Mouse (Mus musculus) hindbrain, embryonic 11.5 days (tissue): ENCODE measurements around the gene Pfdn5. TPM values are rescaled to one million over a fixed set of nuclear protein-coding genes. Genes with fewer than 3 reads are reported as not detected.

Experiments used
- ATAC-seq: fragments of 200-750 bp; cut with Nextera tagmentation; 2 replicates; pipeline ENCODE4 v1.8.0; 2017; ENCODE audit warnings: mild to moderate bottlenecking, moderate TSS enrichment, moderate library complexity; ENCODE audit not compliant: low FRiP score
- DNase-seq: peaks from one replicate; pipeline ENCODE4 v3.0.0-alpha.2; 2015; ENCODE audit warnings: low spot score
- H3K27ac ChIP-seq: fragments of 300-500 bp; sonication (generic); 2 replicates; pipeline ENCODE4 v1.5.1; 2014; ENCODE audit warnings: mild to moderate bottlenecking, low read depth, low read length
- H3K27me3 ChIP-seq: fragments of 300-500 bp; sonication (generic); 2 replicates; pipeline ENCODE4 v1.6.1; 2014; ENCODE audit warnings: mild to moderate bottlenecking, low read length, moderate library complexity, mixed read lengths; ENCODE audit not compliant: control insufficient read depth, insufficient read depth
- H3K36me3 ChIP-seq: fragments of 300-500 bp; sonication (generic); 2 replicates; pipeline ENCODE4 v1.6.1; 2014; ENCODE audit warnings: mild to moderate bottlenecking, low read length, moderate library complexity, mixed read lengths; ENCODE audit not compliant: control insufficient read depth, insufficient read depth
- H3K4me1 ChIP-seq: fragments of 300-500 bp; sonication (generic); replicated peaks from 2 replicates; pipeline ENCODE4 v1.6.1; 2014; ENCODE audit warnings: low read length, mixed read lengths; ENCODE audit not compliant: control insufficient read depth, insufficient read depth
- H3K4me2 ChIP-seq: fragments of 300-500 bp; sonication (generic); replicated peaks from 2 replicates; pipeline ENCODE4 v1.6.1; 2014; ENCODE audit warnings: mild to moderate bottlenecking, low read depth, low read length
- H3K4me3 ChIP-seq: fragments of 300-500 bp; sonication (generic); 2 replicates; pipeline ENCODE4 v1.5.1; 2014; ENCODE audit warnings: low read depth, low read length
- H3K9ac ChIP-seq: fragments of 300-500 bp; sonication (generic); 2 replicates; pipeline ENCODE4 v1.6.1; 2014; ENCODE audit warnings: low read depth, low read length
- H3K9me3 ChIP-seq: fragments of 300-500 bp; sonication (generic); 2 replicates; pipeline ENCODE4 v1.6.1; 2016; ENCODE audit warnings: low read length; ENCODE audit not compliant: control insufficient read depth
- WGBS: fragments of 180-500 bp; shearing (Covaris S2); extraction: QIAGEN DNeasy Blood & Tissue Kit; methylation state at CpG from one replicate; pipeline ENCODE4 v1.1.7; 2014; 5-methylcytosine and 5-hydroxymethylcytosine counted together
- polyA plus RNA-seq: library from polyadenylated mRNA; unstranded; fragments of >200 nt; fragmentation: Nextera tagmentation; extraction: Ambion mirVana; gene quantifications from 2 replicates; pipeline ENCODE4 v1.2.1, GENCODE M21; 2014

Pfdn5 gene
- polyA plus RNA-seq, 1 experiment from 2014 or later: 431 TPM

- DNase-seq: no peak
- Histone ChIP-seq H3K9me3 (no peaks in the 10 kb centered on the region), H3K4me1 (peaks cover 6% of the 10 kb centered on the region; the same call in 1 of the 2 replicates), H3K27me3 (no peaks in the 10 kb centered on the region), H3K4me3 (no peak overlapping the region), H3K27ac (no peak overlapping the region), H3K9ac (no peak overlapping the region), H3K4me2 (no peak overlapping the region), H3K36me3 (no peaks in the 10 kb centered on the region)
- no peak for ATAC-seq
- 71% methylated on average over 4 of the region's 4 CpGs for WGBS
Observed at GRCm38 (mm10) chr15:102346444-102346843, 20.5 kb downstream of the Pfdn5 start.

- DNase-seq: peak; percentile 98
- peak within 1 kb of the TSS; percentile 75 for H3K4me2 ChIP-seq
- H3K27me3 ChIP-seq: no peaks in the 10 kb centered on the region
- H3K36me3 ChIP-seq: no peaks in the 10 kb centered on the region
- H3K9me3 ChIP-seq: no peaks in the 10 kb centered on the region
- H3K4me1 ChIP-seq: peaks cover 6% of the 10 kb centered on the region; the same call in 1 of the 2 replicates
- 1% methylated on average over 55 of the region's 56 CpGs for WGBS
- H3K4me3 ChIP-seq: peak within 1 kb of the TSS; percentile 80
- H3K27ac ChIP-seq: peak within 1 kb of the TSS; percentile 61
- ATAC-seq: peak; percentile 87
- H3K9ac ChIP-seq: peak within 1 kb of the TSS; percentile 87
Observed at GRCm38 (mm10) chr15:102350138-102350941, 24.4 kb downstream of the Pfdn5 start, which contains the start of gene Aaas. Gene Aaas (minus strand): TSS chr15:102350771.

GRCm38 (mm10) chr15:102350942-102351291 is 25.0 kb downstream of the Pfdn5 start:
- DNase-seq (no peak), ATAC-seq (0 out of 2 replicates have a peak, but pooled peaks have one; percentile 7)
- H3K9me3 ChIP-seq: no peaks in the 10 kb centered on the region
- H3K4me1 ChIP-seq: peaks cover 6% of the 10 kb centered on the region; the same call in 1 of the 2 replicates
- no peak overlapping the region for H3K27ac ChIP-seq
- H3K4me2 ChIP-seq: peak overlapping the region; percentile 33
- 0 out of 2 replicates have a peak overlapping the region, but pooled peaks have one; percentile 42 for H3K9ac ChIP-seq
- H3K4me3 ChIP-seq: peak overlapping the region; percentile 80
- no peaks in the 10 kb centered on the region for H3K27me3 ChIP-seq
- H3K36me3 ChIP-seq: no peaks in the 10 kb centered on the region
- WGBS: 11% methylated on average over 11 of the region's 11 CpGs

GRCm38 (mm10) chr15:102352177-102352576 is 26.3 kb downstream of the Pfdn5 start:
- H3K9ac ChIP-seq: no peak overlapping the region
- ATAC-seq (no peak), DNase-seq (no peak)
- no peak overlapping the region for H3K4me3 ChIP-seq
- no peak overlapping the region for H3K4me2 ChIP-seq
- peaks cover 6% of the 10 kb centered on the region; the same call in 1 of the 2 replicates for H3K4me1 ChIP-seq
- peaks cover 5% of the 10 kb centered on the region; the same call in 1 of the 2 replicates for H3K27me3 ChIP-seq
- 63% methylated on average over 2 of the region's 2 CpGs for WGBS
- H3K9me3 ChIP-seq: no peaks in the 10 kb centered on the region
- H3K36me3 ChIP-seq: no peaks in the 10 kb centered on the region
- no peak overlapping the region for H3K27ac ChIP-seq

GRCm38 (mm10) chr15:102353986-102354385 is 28.1 kb downstream of the Pfdn5 start:
- Histone ChIP-seq H3K27ac (no peak overlapping the region), H3K27me3 (peaks cover 19% of the 10 kb centered on the region), H3K4me2 (no peak overlapping the region), H3K9ac (no peak overlapping the region), H3K36me3 (no peaks in the 10 kb centered on the region), H3K4me1 (peaks cover 16% of the 10 kb centered on the region), H3K9me3 (no peaks in the 10 kb centered on the region), H3K4me3 (no peak overlapping the region)
- WGBS: 84% methylated on average over 2 of the region's 2 CpGs
- DNase-seq: no peak
- no peak for ATAC-seq

GRCm38 (mm10) chr15:102355134-102355870 is 29.4 kb downstream of the Pfdn5 start:
- peak overlapping the region; percentile 65 for H3K9ac ChIP-seq
- H3K36me3 ChIP-seq: no peaks in the 10 kb centered on the region
- H3K9me3 ChIP-seq: no peaks in the 10 kb centered on the region
- H3K4me3 ChIP-seq: peak overlapping the region; percentile 47
- H3K27ac ChIP-seq: peak overlapping the region; percentile 90
- WGBS: under 1% methylated on average over 47 of the region's 49 CpGs
- peak; percentile 66 for ATAC-seq
- peaks cover 13% of the 10 kb centered on the region for H3K4me1 ChIP-seq
- peak overlapping the region; percentile 93 for H3K4me2 ChIP-seq
- peak; percentile 74 for DNase-seq
- peaks cover 24% of the 10 kb centered on the region for H3K27me3 ChIP-seq

GRCm38 (mm10) chr15:102355871-102356441 is 30.0 kb downstream of the Pfdn5 start:
- peak overlapping the region; percentile 90 for H3K27ac ChIP-seq
- H3K27me3 ChIP-seq: peaks cover 24% of the 10 kb centered on the region
- peaks cover 13% of the 10 kb centered on the region for H3K4me1 ChIP-seq
- H3K4me3 ChIP-seq: peak overlapping the region; percentile 47
- H3K4me2 ChIP-seq: peak overlapping the region; percentile 93
- WGBS: under 1% methylated on average over 38 of the region's 38 CpGs
- peak; percentile 67 for ATAC-seq
- DNase-seq: peak; percentile 81
- no peaks in the 10 kb centered on the region for H3K36me3 ChIP-seq
- no peaks in the 10 kb centered on the region for H3K9me3 ChIP-seq
- peak overlapping the region; percentile 65 for H3K9ac ChIP-seq

- 19% methylated on average over 16 of the region's 16 CpGs for WGBS
- ATAC-seq (no peak), DNase-seq (peak; percentile 45)
- Histone ChIP-seq H3K4me1 (peaks cover 11% of the 10 kb centered on the region), H3K9me3 (no peaks in the 10 kb centered on the region), H3K36me3 (no peaks in the 10 kb centered on the region), H3K4me3 (no peak overlapping the region), H3K27ac (no peak overlapping the region), H3K4me2 (peak overlapping the region; percentile 93), H3K27me3 (peaks cover 24% of the 10 kb centered on the region), H3K9ac (no peak overlapping the region)
Observed at GRCm38 (mm10) chr15:102356501-102357325, 30.8 kb downstream of the Pfdn5 start.
